Mouse (Mus musculus): ENCODE results near the gene Wdr83. TPM values are rescaled to one million over a fixed set of nuclear protein-coding genes. Genes with fewer than 3 reads are reported as not detected.

Gene Wdr83
- polyA plus RNA-seq, 1 experiment from 2014 or later, result 22.3 TPM

DNA sequence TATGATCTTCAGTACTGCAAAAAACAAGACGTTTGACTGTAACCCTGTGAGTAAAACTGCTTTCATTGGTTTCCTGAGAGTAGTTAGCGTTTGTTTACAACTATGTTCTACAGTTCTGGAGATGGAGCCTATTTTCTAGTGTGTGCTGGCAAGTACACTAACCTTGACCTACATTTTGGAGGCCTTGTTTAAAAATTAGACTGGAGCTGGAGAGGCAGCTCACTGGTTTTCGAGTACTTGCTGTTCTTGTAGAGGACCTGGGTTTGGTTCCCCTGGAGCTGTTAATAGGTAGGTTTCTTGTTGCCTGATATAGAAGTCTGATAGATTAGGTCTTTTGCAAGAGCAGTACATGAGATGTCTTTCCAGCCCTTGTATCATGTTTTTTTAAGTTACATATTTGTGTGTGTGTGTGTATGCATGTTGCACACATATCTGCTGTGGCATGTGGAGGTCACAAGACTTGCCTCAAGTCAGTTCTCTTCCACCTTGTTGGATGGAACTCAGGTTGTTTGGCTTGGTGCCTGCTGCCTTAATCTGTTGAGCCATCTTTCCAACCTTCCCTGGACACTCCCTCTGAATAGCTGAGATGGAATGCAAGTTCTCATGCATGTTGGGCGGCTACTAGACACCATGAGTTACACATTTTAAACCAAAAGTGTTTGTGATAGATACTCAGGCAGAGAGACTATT, 48.3 kb downstream of the Wdr83 start:
- TF ChIP-seq EP300 (optimal IDR thresholded peaks at IDR 0.05) (peak; percentile 40), CTCF (IDR thresholded peaks at IDR 0.05; ENCODE audit: low read depth) (no peak)
- no peaks in the 10 kb centered on the region for H3K9me3 ChIP-seq (ENCODE audit: control insufficient read depth, low read length)
- H3K4me2 ChIP-seq (replicated peaks; ENCODE audit: low read depth), result no peak overlapping the region
- no peaks in the 10 kb centered on the region; the same call in 1 of the 2 replicates for H3K4me1 ChIP-seq (replicated peaks; ENCODE audit: control insufficient read depth, insufficient read depth)
- peak overlapping the region; percentile 40; the same call in 1 of the 2 replicates for H3K27ac ChIP-seq (replicated peaks)
- 63% methylated on average over 4 of the region's 4 CpGs for WGBS
- peaks cover 22% of the 10 kb centered on the region for H3K36me3 ChIP-seq (ENCODE audit: control insufficient read depth, insufficient read depth, low read length)
- ATAC-seq (ENCODE audit: low FRiP score, low TSS enrichment) (no peak), DNase-seq (ENCODE audit: low spot score) (no peak)
- H3K27me3 ChIP-seq (ENCODE audit: control insufficient read depth, insufficient read depth, low read length), result no peaks in the 10 kb centered on the region
- H3K4me3 ChIP-seq (ENCODE audit: low read depth, low read length), result no peak overlapping the region
- H3K9ac ChIP-seq (ENCODE audit: low read length), result no peak overlapping the region

DNA sequence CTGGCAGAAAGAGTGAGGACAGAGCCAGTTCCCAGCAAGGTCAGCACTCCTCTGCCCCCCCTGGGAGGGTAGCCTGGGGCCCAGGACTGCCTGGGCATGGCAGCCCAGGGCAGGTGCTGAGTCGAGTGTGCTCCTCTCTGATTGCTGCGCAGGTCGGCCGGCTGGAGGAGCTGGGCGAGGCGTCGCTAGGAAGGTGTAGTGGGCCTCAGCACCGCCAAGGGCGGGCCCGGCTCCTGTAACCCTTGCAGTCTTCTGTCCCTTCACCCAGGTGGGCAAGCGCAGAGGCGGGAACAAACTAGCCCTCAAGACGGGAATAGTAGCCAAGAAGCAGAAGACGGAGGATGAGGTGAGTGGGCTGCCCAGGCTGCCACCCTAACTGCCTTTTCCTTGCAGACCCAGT, 51.8 kb downstream of the Wdr83 start:
- ATAC-seq (ENCODE audit: low FRiP score, low TSS enrichment) (no peak), DNase-seq (ENCODE audit: low spot score) (peak; percentile 47)
- H3K4me1 ChIP-seq (replicated peaks; ENCODE audit: control insufficient read depth, insufficient read depth), result peaks cover 3% of the 10 kb centered on the region; the same call in 1 of the 2 replicates
- 69% methylated on average over 14 of the region's 14 CpGs for WGBS
- TF ChIP-seq EP300 (optimal IDR thresholded peaks at IDR 0.05) (no peak), CTCF (IDR thresholded peaks at IDR 0.05; ENCODE audit: low read depth) (no peak)
- H3K36me3 ChIP-seq (ENCODE audit: control insufficient read depth, insufficient read depth, low read length), result peaks cover 22% of the 10 kb centered on the region
- no peaks in the 10 kb centered on the region for H3K27me3 ChIP-seq (ENCODE audit: control insufficient read depth, insufficient read depth, low read length)
- peak overlapping the region; percentile 91; the same call in 1 of the 2 replicates for H3K4me2 ChIP-seq (replicated peaks; ENCODE audit: low read depth)
- no peak overlapping the region for H3K4me3 ChIP-seq (ENCODE audit: low read depth, low read length)
- no peak overlapping the region; the same call in 1 of the 2 replicates for H3K27ac ChIP-seq (replicated peaks)
- H3K9ac ChIP-seq (ENCODE audit: low read length), result 0 out of 2 replicates have a peak overlapping the region, but pooled peaks have one; percentile 13
- H3K9me3 ChIP-seq (ENCODE audit: control insufficient read depth, low read length), result no peaks in the 10 kb centered on the region

DNA sequence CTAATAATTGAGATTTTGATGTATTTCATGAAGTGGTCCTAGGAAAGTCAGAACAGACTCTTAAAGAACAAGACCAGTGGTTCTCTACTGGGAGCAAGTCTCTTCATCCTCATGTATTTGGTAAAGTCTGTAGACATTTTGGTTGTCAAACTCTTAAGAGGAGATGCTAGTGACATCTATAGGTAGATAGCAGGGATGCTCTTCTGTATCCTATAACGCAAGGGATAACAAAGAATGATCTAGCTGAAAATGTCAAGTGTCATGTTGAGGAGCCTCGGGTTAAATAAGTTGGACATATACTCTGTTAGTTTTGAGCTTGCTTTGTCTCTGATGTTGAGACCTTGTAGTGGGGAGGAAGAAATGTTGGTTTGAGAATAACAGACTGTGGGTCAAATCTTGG, 53.2 kb downstream of the Wdr83 start:
- H3K27me3 ChIP-seq (ENCODE audit: control insufficient read depth, insufficient read depth, low read length), result no peaks in the 10 kb centered on the region
- H3K36me3 ChIP-seq (ENCODE audit: control insufficient read depth, insufficient read depth, low read length), result peaks cover 22% of the 10 kb centered on the region
- H3K4me2 ChIP-seq (replicated peaks; ENCODE audit: low read depth), result peak overlapping the region; percentile 91
- no peaks in the 10 kb centered on the region for H3K9me3 ChIP-seq (ENCODE audit: control insufficient read depth, low read length)
- peaks cover 3% of the 10 kb centered on the region; the same call in 1 of the 2 replicates for H3K4me1 ChIP-seq (replicated peaks; ENCODE audit: control insufficient read depth, insufficient read depth)
- 9% methylated on average over 2 of the region's 2 CpGs for WGBS
- no peak for ATAC-seq (ENCODE audit: low FRiP score, low TSS enrichment)
- H3K27ac ChIP-seq (replicated peaks), result no peak overlapping the region
- TF ChIP-seq EP300 (optimal IDR thresholded peaks at IDR 0.05) (no peak), CTCF (IDR thresholded peaks at IDR 0.05; ENCODE audit: low read depth) (peak; percentile 24; the same call in 1 of the 2 replicates)
- no peak for DNase-seq (ENCODE audit: low spot score)
- peak overlapping the region; percentile 28; the same call in 1 of the 2 replicates for H3K9ac ChIP-seq (ENCODE audit: low read length)
- H3K4me3 ChIP-seq (ENCODE audit: low read depth, low read length), result peak overlapping the region; percentile 99

- ATAC-seq (ENCODE audit: low FRiP score, low TSS enrichment) (no peak), DNase-seq (ENCODE audit: low spot score) (peak; percentile 46)
- WGBS, result 2% methylated on average over 13 of the region's 13 CpGs
- Histone ChIP-seq H3K27ac (replicated peaks) (peak overlapping the region; percentile 95), H3K36me3 (ENCODE audit: control insufficient read depth, insufficient read depth, low read length) (peaks cover 20% of the 10 kb centered on the region), H3K9ac (ENCODE audit: low read length) (peak overlapping the region; percentile 99), H3K4me3 (ENCODE audit: low read depth, low read length) (peak overlapping the region; percentile 99), H3K4me2 (replicated peaks; ENCODE audit: low read depth) (peak overlapping the region; percentile 91), H3K9me3 (ENCODE audit: control insufficient read depth, low read length) (no peaks in the 10 kb centered on the region), H3K4me1 (replicated peaks; ENCODE audit: control insufficient read depth, insufficient read depth) (peaks cover 3% of the 10 kb centered on the region; the same call in 1 of the 2 replicates), H3K27me3 (ENCODE audit: control insufficient read depth, insufficient read depth, low read length) (no peaks in the 10 kb centered on the region)
- no peak for TF ChIP-seq CTCF (IDR thresholded peaks at IDR 0.05; ENCODE audit: low read depth)
- no peak for TF ChIP-seq EP300 (optimal IDR thresholded peaks at IDR 0.05)
Measured at GRCm38 (mm10) chr8:85027516-85027855, 53.6 kb downstream of the Wdr83 start.

- peak within 1 kb of the TSS; percentile 99 for H3K4me3 ChIP-seq (ENCODE audit: low read depth, low read length)
- TF ChIP-seq CTCF (IDR thresholded peaks at IDR 0.05; ENCODE audit: low read depth) (no peak), EP300 (optimal IDR thresholded peaks at IDR 0.05) (no peak)
- ATAC-seq (ENCODE audit: low FRiP score, low TSS enrichment), result peak; percentile 83
- no peaks in the 10 kb centered on the region for H3K9me3 ChIP-seq (ENCODE audit: control insufficient read depth, low read length)
- H3K27ac ChIP-seq (replicated peaks), result peak within 1 kb of the TSS; percentile 95
- peaks cover 3% of the 10 kb centered on the region; the same call in 1 of the 2 replicates for H3K4me1 ChIP-seq (replicated peaks; ENCODE audit: control insufficient read depth, insufficient read depth)
- H3K4me2 ChIP-seq (replicated peaks; ENCODE audit: low read depth), result peak within 1 kb of the TSS; percentile 91
- DNase-seq (ENCODE audit: low spot score), result peak; percentile 96
- under 1% methylated on average over 65 of the region's 75 CpGs for WGBS
- peak within 1 kb of the TSS; percentile 99 for H3K9ac ChIP-seq (ENCODE audit: low read length)
- no peaks in the 10 kb centered on the region for H3K27me3 ChIP-seq (ENCODE audit: control insufficient read depth, insufficient read depth, low read length)
- H3K36me3 ChIP-seq (ENCODE audit: control insufficient read depth, insufficient read depth, low read length), result peaks cover 14% of the 10 kb centered on the region
Measured at GRCm38 (mm10) chr8:85026670-85027515, 54.2 kb downstream of the Wdr83 start, which contains the start of gene Trir. Trir (plus strand) TSS chr8:85026823.
